Mouse (Mus musculus): ENCODE results near the gene Spag16. TPM values are rescaled to one million over a fixed set of nuclear protein-coding genes. Genes with fewer than 3 reads are reported as not detected.

The Spag16 gene
- polyA plus RNA-seq, 1 experiment from 2014 or later = 1.6 TPM

- Histone ChIP-seq H3K27me3 (peaks cover 10% of the 10 kb centered on the region; the same call in 1 of the 2 replicates), H3K9ac (no peak overlapping the region), H3K4me2 (no peak overlapping the region), H3K27ac (no peak overlapping the region), H3K9me3 (no peaks in the 10 kb centered on the region), H3K36me3 (replicated peaks) (no peaks in the 10 kb centered on the region), H3K4me1 (peaks cover 9% of the 10 kb centered on the region), H3K4me3 (replicated peaks) (no peak overlapping the region)
- ATAC-seq (ENCODE audit: low FRiP score) = peak; percentile 82; the same call in 1 of the 2 replicates
- WGBS = 6% methylated on average over 5 of the region's 5 CpGs
Measured at GRCm38 (mm10) chr1:70624803-70625460, 798.2 kb downstream of the Spag16 start.

GRCm38 (mm10) chr1:70652719-70653118 is 825.9 kb downstream of the Spag16 start:
- no peaks in the 10 kb centered on the region for H3K9me3 ChIP-seq
- no peak for ATAC-seq (ENCODE audit: low FRiP score)
- H3K27me3 ChIP-seq = no peaks in the 10 kb centered on the region
- H3K36me3 ChIP-seq (replicated peaks) = no peaks in the 10 kb centered on the region
- H3K4me3 ChIP-seq (replicated peaks) = no peak overlapping the region
- H3K27ac ChIP-seq = no peak overlapping the region
- no peak overlapping the region for H3K4me2 ChIP-seq
- 93% methylated on average over 4 of the region's 4 CpGs for WGBS
- no peak overlapping the region for H3K9ac ChIP-seq
- H3K4me1 ChIP-seq = no peaks in the 10 kb centered on the region

GRCm38 (mm10) chr1:70692529-70692928 is 865.8 kb downstream of the Spag16 start:
- ATAC-seq (ENCODE audit: low FRiP score) = no peak
- no peak overlapping the region for H3K4me2 ChIP-seq
- WGBS = 87% methylated on average over 2 of the region's 2 CpGs

DNA sequence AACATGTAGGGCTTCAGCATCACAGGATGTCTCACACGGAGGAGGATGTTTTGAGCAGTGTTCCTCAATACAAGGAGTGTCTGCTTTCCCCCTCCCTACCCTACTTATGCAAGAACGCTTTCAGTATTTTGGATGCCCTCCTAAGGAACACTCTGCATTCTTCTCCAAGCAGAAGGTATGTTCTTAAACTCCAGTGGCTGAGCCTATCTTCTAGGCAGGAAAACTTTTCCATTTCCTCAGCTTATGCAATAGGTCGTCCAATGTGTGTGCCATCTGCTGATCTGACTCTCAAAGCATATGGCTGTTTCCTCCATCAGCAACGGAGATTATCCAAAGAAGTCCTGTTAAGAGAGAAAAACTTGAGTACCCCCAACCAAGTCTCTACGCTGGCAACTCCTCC is 873.5 kb downstream of the Spag16 start:
- H3K4me3 ChIP-seq (replicated peaks) = no peak overlapping the region
- no peak for ATAC-seq (ENCODE audit: low FRiP score)
- H3K4me1 ChIP-seq = no peaks in the 10 kb centered on the region
- H3K9ac ChIP-seq = no peak overlapping the region
- H3K27me3 ChIP-seq = no peaks in the 10 kb centered on the region
- H3K36me3 ChIP-seq (replicated peaks) = no peaks in the 10 kb centered on the region
- no peak overlapping the region for H3K4me2 ChIP-seq
- 91% methylated on average over 5 of the region's 5 CpGs for WGBS
- no peaks in the 10 kb centered on the region for H3K9me3 ChIP-seq
- H3K27ac ChIP-seq = no peak overlapping the region

More at GRCm38 (mm10) chr1:70692529-70692928, 865.8 kb downstream of the Spag16 start:
- Histone ChIP-seq H3K27me3 (no peaks in the 10 kb centered on the region), H3K4me1 (no peaks in the 10 kb centered on the region), H3K9me3 (no peaks in the 10 kb centered on the region), H3K27ac (no peak overlapping the region), H3K9ac (no peak overlapping the region), H3K4me3 (replicated peaks) (no peak overlapping the region), H3K36me3 (replicated peaks) (no peaks in the 10 kb centered on the region)

DNA sequence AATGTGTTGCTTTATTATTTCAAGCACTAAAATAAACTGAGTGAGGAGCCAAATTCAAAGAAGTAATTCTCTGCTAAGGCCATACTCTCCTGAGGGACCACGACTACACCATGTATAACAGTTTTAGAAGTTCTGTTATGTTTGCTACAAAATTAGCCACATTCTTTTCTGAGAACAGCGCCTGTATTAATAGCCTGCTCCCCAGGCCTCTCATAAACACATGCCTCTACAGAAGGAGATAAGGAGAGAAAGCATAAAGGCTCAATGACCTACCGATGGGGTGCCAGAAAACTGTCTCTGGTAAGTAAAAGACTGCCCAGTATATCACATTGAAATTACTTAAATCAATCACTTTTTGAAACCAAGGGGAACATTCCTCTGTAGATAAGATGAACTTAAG is 877.2 kb downstream of the Spag16 start:
- H3K4me1 ChIP-seq = no peaks in the 10 kb centered on the region
- H3K27me3 ChIP-seq = no peaks in the 10 kb centered on the region
- ATAC-seq (ENCODE audit: low FRiP score) = no peak
- 93% methylated on average over 3 of the region's 3 CpGs for WGBS
- H3K36me3 ChIP-seq (replicated peaks) = no peaks in the 10 kb centered on the region
- no peak overlapping the region for H3K4me2 ChIP-seq
- no peak overlapping the region for H3K27ac ChIP-seq
- H3K9me3 ChIP-seq = no peaks in the 10 kb centered on the region
- H3K9ac ChIP-seq = no peak overlapping the region
- H3K4me3 ChIP-seq (replicated peaks) = no peak overlapping the region

GRCm38 (mm10) chr1:70705821-70706220 is 879.1 kb downstream of the Spag16 start:
- H3K4me3 ChIP-seq (replicated peaks) = no peak overlapping the region

GRCm38 (mm10) chr1:70725045-70725444 is 898.3 kb downstream of the Spag16 start:
- 60% methylated on average over 5 of the region's 5 CpGs for WGBS
- Histone ChIP-seq H3K4me1 (no peaks in the 10 kb centered on the region; the same call in 1 of the 2 replicates), H3K4me2 (no peak overlapping the region), H3K36me3 (replicated peaks) (no peaks in the 10 kb centered on the region), H3K4me3 (replicated peaks) (no peak overlapping the region), H3K27ac (no peak overlapping the region), H3K27me3 (no peaks in the 10 kb centered on the region), H3K9ac (no peak overlapping the region), H3K9me3 (no peaks in the 10 kb centered on the region)
- ATAC-seq (ENCODE audit: low FRiP score) = no peak

More at GRCm38 (mm10) chr1:70705821-70706220, 879.1 kb downstream of the Spag16 start:
- no peaks in the 10 kb centered on the region for H3K27me3 ChIP-seq
- H3K36me3 ChIP-seq (replicated peaks) = no peaks in the 10 kb centered on the region
- no peaks in the 10 kb centered on the region for H3K9me3 ChIP-seq
- H3K4me2 ChIP-seq = no peak overlapping the region
- H3K9ac ChIP-seq = no peak overlapping the region
- 80% methylated on average over 3 of the region's 3 CpGs for WGBS
- ATAC-seq (ENCODE audit: low FRiP score) = no peak
- no peaks in the 10 kb centered on the region for H3K4me1 ChIP-seq
- no peak overlapping the region for H3K27ac ChIP-seq

- peak; percentile 82 for ATAC-seq (ENCODE audit: low FRiP score)
- WGBS = 10% methylated on average over 13 of the region's 13 CpGs
- Histone ChIP-seq H3K27me3 (no peaks in the 10 kb centered on the region), H3K9me3 (no peaks in the 10 kb centered on the region), H3K4me3 (replicated peaks) (no peak within 1 kb of the TSS; the same call in 1 of the 2 replicates), H3K9ac (no peak within 1 kb of the TSS), H3K4me2 (peak within 1 kb of the TSS; percentile 42), H3K27ac (no peak within 1 kb of the TSS), H3K36me3 (replicated peaks) (no peaks in the 10 kb centered on the region), H3K4me1 (no peaks in the 10 kb centered on the region; the same call in 1 of the 2 replicates)
Measured at GRCm38 (mm10) chr1:70725655-70726066, 898.9 kb downstream of the Spag16 start, which contains the start of gene Vwc2l. Gene Vwc2l (plus strand): TSS chr1:70725715.

Other genes starting within 250 kb of the Spag16 start
- gene Ikzf2, start 139.7 kb upstream of the Spag16 start, polyA plus RNA-seq (2016; fragmentation: Nextera tagmentation; extraction: Ambion mirVana) = 5.6 and 5.9 TPM in 2 replicates